Mouse (Mus musculus) liver, adult 2 months (tissue): ENCODE measurements around the gene Wdr49. TPM values are rescaled to one million over a fixed set of nuclear protein-coding genes. Genes with fewer than 3 reads are reported as not detected.
A peak's percentile ranks its signal among the peaks of the same experiment; 100 is the strongest.
"Not testable (repeated sequence)": the region's sequence is repeated elsewhere in the genome, so short reads cannot be mapped to it uniquely, and the experiment has no call there.

Source experiments
- DNase-seq: peaks from one replicate; pipeline ENCODE4 v3.0.0-alpha.2; 2011; ENCODE audit warnings: low read depth, low spot score; ENCODE audit errors: extremely low read depth
- H3K27ac ChIP-seq: fragments of 200-500 bp; replicated peaks from 2 replicates; pipeline ENCODE4 v1.5.1; 2012; ENCODE audit warnings: low read depth, mild to moderate bottlenecking, control low read depth, inconsistent platforms, low read length; ENCODE audit not compliant: insufficient read depth
- H3K27me3 ChIP-seq: fragments of 200-500 bp; 2 replicates; pipeline ENCODE4 v1.6.1; 2012; ENCODE audit warnings: mild to moderate bottlenecking, moderate library complexity, low read length, inconsistent platforms; ENCODE audit not compliant: control insufficient read depth, insufficient read depth
- H3K36me3 ChIP-seq: fragments of 200-500 bp; 2 replicates; pipeline ENCODE4 v1.6.1; 2012; ENCODE audit warnings: low read length, inconsistent platforms; ENCODE audit not compliant: control insufficient read depth, insufficient read depth
- H3K4me1 ChIP-seq: fragments of 200-500 bp; 2 replicates; pipeline ENCODE4 v1.6.1; 2011; ENCODE audit warnings: low read length; ENCODE audit not compliant: control insufficient read depth, insufficient read depth
- H3K4me3 ChIP-seq: fragments of 200-500 bp; 2 replicates; pipeline ENCODE4 v1.5.1; 2011; ENCODE audit warnings: low read depth, mild to moderate bottlenecking, control low read depth, low read length, moderate library complexity; ENCODE audit not compliant: insufficient read depth
- H3K79me2 ChIP-seq: fragments of 200-500 bp; 2 replicates; pipeline ENCODE4 v1.6.1; 2012; ENCODE audit warnings: inconsistent platforms, mild to moderate bottlenecking, low read length, moderate library complexity; ENCODE audit not compliant: control insufficient read depth, insufficient read depth
- H3K9ac ChIP-seq: fragments of 200-500 bp; 2 replicates; pipeline ENCODE4 v1.6.1; 2012; ENCODE audit warnings: low read depth, mild to moderate bottlenecking, control low read depth, inconsistent platforms, low read length
- CTCF ChIP-seq: fragments of 200-500 bp; IDR thresholded peaks from 2 replicates; pipeline ENCODE4 v1.5.1; 2011; ENCODE audit warnings: low read depth, low read length, control low read depth
- POLR2A ChIP-seq: fragments of 200-500 bp; IDR thresholded peaks from 2 replicates; pipeline ENCODE4 v1.6.1; 2011; ENCODE audit warnings: low read length, control low read depth; ENCODE audit not compliant: insufficient read depth; ENCODE audit errors: extremely low read depth
- WGBS: fragments of 180-500 bp; shearing (Covaris S2); methylation state at CpG from one replicate; pipeline ENCODE4 v1.1.7; 2018; 5-methylcytosine and 5-hydroxymethylcytosine counted together
- polyA plus RNA-seq: library from polyadenylated mRNA; depleted of rRNA; stranded (reverse); fragments of >200 nt; gene quantifications from 2 replicates; pipeline ENCODE4 v1.2.3, GENCODE M21; 2012
- total RNA-seq: library from RNA; depleted of rRNA; stranded (reverse); fragments of >200 nt; gene quantifications from 2 replicates; pipeline ENCODE4 v1.2.3, GENCODE M21; 2014

Wdr49 gene
- total and polyA plus RNA-seq, 2 experiments = not detected

DNA sequence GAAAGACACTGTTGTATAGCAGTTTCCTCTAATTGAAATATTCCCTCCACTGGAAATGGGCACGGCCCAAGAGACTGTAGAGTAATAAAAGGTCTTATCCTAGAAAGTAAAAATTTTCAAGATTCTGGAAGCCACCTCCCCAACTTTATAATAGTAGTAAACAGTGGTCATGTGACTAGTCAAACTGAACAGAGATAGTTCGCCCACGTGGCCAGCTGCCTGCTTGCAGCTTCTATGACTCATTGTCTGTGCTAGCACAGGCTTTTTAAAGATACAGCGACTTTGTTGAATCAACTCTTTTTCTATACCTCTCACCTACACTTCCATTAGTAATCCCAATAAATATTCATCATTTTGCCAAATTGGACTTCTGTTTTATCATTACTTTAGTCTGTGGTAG, 161.0 kb downstream of the Wdr49 start:
- DNase-seq = no peak
- 71% methylated on average over 4 of the region's 4 CpGs for WGBS
- Histone ChIP-seq H3K79me2 (no peaks in the 10 kb centered on the region), H3K9ac (no peak overlapping the region), H3K27ac (no peak overlapping the region), H3K27me3 (no peaks in the 10 kb centered on the region), H3K36me3 (no peaks in the 10 kb centered on the region), H3K4me3 (no peak overlapping the region), H3K4me1 (no peaks in the 10 kb centered on the region)
- TF ChIP-seq POLR2A (no peak), CTCF (no peak)

DNA sequence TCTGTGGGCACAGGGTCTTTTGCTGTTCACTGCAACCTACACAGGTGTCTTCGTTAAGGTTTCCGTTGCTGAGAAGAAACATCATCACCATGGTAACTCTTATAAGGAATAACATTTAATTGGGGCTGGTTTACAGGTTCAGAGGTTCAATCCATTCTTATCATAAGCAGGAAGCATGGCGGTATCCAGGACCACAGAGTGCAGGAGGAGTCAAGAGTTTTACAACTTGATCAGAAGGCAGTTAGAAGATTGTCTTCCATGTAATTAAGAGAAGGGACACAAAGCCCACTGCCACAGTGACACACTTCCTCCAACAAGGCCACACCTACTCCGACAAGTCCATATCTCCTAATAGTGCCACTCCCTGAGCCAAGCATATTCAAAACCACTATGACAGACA, 173.1 kb downstream of the Wdr49 start:
- DNase-seq = no peak
- TF ChIP-seq POLR2A (no peak), CTCF (no peak)
- H3K9ac ChIP-seq = no peak overlapping the region
- WGBS = 82% methylated on average over 4 of the region's 4 CpGs
- H3K27me3 ChIP-seq = no peaks in the 10 kb centered on the region
- H3K4me3 ChIP-seq = no peak overlapping the region
- H3K4me1 ChIP-seq = no peaks in the 10 kb centered on the region
- H3K36me3 ChIP-seq = no peaks in the 10 kb centered on the region
- no peaks in the 10 kb centered on the region for H3K79me2 ChIP-seq
- H3K27ac ChIP-seq = no peak overlapping the region

DNA sequence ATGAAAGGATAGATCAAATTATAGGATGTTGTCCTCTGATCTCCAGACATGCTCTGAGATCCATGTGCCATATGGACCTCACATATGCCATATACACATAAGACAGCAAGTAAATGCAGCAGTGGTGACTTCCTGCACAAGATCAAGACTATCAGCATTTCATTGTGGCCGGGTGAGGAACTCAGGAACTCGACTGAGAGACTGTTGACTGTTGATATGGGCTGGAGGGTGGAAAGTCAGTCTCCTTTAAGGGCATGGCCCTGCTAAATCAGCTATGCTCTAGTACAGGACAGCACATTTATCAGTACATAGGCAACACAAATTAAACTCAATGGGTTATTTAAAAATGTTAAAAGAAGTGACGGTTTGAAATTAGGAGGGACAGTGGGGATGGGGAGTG, 173.7 kb downstream of the Wdr49 start:
- H3K79me2 ChIP-seq = no peaks in the 10 kb centered on the region
- no peaks in the 10 kb centered on the region for H3K27me3 ChIP-seq
- no peaks in the 10 kb centered on the region for H3K4me1 ChIP-seq
- H3K4me3 ChIP-seq = no peak overlapping the region
- H3K36me3 ChIP-seq = no peaks in the 10 kb centered on the region
- no peak overlapping the region for H3K27ac ChIP-seq
- no peak for DNase-seq
- H3K9ac ChIP-seq = no peak overlapping the region
- 53% methylated on average over 3 of the region's 3 CpGs for WGBS
- TF ChIP-seq POLR2A (no peak), CTCF (no peak)

DNA sequence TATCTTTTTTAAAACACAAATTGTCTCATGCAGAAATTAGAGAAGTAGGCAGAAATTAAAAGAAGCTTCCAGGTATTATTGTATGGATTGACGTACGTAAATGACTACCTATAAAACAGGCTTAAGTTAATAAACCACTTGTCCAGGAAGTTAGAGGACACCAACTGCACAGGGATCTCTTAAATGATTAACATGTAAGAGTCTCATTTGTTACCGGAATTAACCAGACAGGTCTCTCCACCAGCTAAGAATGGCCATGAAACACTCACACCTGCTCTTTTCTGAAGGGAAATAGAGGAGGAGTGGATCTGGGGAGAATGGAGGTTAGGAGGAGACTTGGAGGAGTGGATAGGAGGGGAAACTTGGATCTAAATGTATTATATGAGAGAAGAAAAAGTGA, 176.4 kb downstream of the Wdr49 start:
- Histone ChIP-seq H3K36me3 (no peaks in the 10 kb centered on the region), H3K27ac (no peak overlapping the region), H3K27me3 (no peaks in the 10 kb centered on the region), H3K4me3 (no peak overlapping the region), H3K9ac (no peak overlapping the region), H3K4me1 (no peaks in the 10 kb centered on the region), H3K79me2 (no peaks in the 10 kb centered on the region)
- DNase-seq = no peak
- WGBS = 89% methylated on average over 3 of the region's 3 CpGs
- TF ChIP-seq CTCF (no peak), POLR2A (no peak)

DNA sequence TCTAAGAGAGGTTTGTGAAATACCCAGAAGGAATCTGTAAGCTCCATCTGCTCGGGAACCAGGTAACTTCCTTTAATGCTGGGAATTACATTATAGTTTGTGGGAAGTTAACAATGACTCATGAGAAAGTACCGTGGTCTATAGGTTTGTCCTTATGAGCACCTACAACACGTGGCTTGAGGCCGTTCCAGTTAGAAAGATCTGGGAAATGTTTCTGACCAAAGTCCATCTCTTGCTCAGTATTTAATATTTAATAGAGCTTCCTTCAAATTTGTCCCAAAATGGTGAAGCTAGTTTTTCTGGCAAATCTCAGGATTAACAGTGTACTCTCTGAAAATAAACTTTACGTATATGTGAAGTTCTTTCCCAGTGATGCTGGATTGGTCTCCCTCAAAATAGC, 177.3 kb downstream of the Wdr49 start:
- no peak for DNase-seq
- Histone ChIP-seq H3K27ac (no peak overlapping the region), H3K9ac (no peak overlapping the region), H3K4me1 (no peaks in the 10 kb centered on the region), H3K36me3 (no peaks in the 10 kb centered on the region), H3K4me3 (no peak overlapping the region), H3K27me3 (no peaks in the 10 kb centered on the region), H3K79me2 (no peaks in the 10 kb centered on the region)
- TF ChIP-seq CTCF = no peak
- TF ChIP-seq POLR2A = no peak
- WGBS = 91% methylated on average over 5 of the region's 5 CpGs

DNA sequence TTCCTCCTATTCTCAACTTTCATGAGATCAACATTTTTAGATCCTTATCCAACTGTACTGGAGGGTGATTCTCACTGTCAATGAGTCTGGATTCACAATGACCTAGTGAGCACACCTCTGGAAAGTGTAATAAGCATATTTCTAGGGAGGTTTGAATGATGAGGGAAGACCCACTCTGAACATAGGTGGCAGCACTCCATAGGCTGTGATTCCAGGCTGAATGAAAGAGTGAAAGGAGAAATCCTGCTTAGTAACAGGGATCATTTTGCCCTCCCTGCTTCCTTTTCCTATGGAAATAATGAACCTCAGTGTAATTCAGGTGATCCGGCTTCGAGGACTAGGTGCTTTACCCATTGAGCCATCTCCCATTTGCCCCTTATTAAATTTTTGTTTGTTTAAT, 180.9 kb downstream of the Wdr49 start:
- DNase-seq = no peak
- 95% methylated on average over 2 of the region's 2 CpGs for WGBS
- Histone ChIP-seq H3K27me3 (no peaks in the 10 kb centered on the region), H3K27ac (no peak overlapping the region), H3K79me2 (no peaks in the 10 kb centered on the region), H3K4me3 (no peak overlapping the region), H3K36me3 (no peaks in the 10 kb centered on the region), H3K4me1 (no peaks in the 10 kb centered on the region), H3K9ac (no peak overlapping the region)
- no peak for TF ChIP-seq CTCF
- TF ChIP-seq POLR2A = no peak

DNA sequence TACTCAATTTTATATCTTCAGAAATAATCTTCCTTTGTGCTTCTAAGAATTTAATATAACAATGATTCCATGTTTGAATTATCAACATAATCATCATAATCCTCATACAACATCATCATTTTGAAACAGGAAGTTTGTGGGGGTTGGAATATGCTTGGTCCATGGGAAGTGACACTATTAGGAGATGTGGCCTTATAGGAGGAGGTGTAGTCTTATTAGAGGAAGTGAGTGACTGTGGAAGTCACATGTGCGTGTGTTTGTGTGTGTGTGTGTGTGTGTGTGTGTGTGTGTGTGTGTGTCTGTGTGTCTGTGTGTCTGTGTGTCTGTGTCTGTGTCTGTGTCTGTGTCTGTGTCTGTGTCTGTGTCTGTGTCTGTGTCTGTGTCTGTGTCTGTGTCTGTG, 182.5 kb downstream of the Wdr49 start:
- not testable (repeated sequence) for H3K9ac ChIP-seq, H3K36me3 ChIP-seq, H3K4me3 ChIP-seq, H3K79me2 ChIP-seq, H3K27ac ChIP-seq, H3K4me1 ChIP-seq, H3K27me3 ChIP-seq
- WGBS = 76% methylated on average over 1 of the region's 1 CpGs
- DNase-seq = peak; percentile 19
